Mouse (Mus musculus) kidney, adult 2 months (tissue): ENCODE results near the gene Mecom.

ENCODE experiments used
- CTCF ChIP-seq: fragments of 200-500 bp; conservative IDR thresholded peaks from 2 replicates; pipeline ENCODE4 v1.5.1; 2011; ENCODE audit warnings: low read depth, mild to moderate bottlenecking, control low read depth, low read length, moderate library complexity, mixed read lengths; ENCODE audit not compliant: insufficient read depth, insufficient read length
- POLR2A ChIP-seq: fragments of 200-500 bp; IDR thresholded peaks from one replicate; pipeline ENCODE4 v1.6.1; 2011; ENCODE audit warnings: low read depth, low read length, control low read depth

- TF ChIP-seq POLR2A (no peak), CTCF (no peak)
Observed at GRCm38 (mm10) chr3:30083842-30084241, 464.0 kb downstream of the Mecom start.
